Mouse (Mus musculus) kidney, adult 11 months (tissue): ENCODE results near the gene Rhbdf2.
"Not testable (repeated sequence)": the region's sequence is repeated elsewhere in the genome, so short reads cannot be mapped to it uniquely, and the experiment has no call there.

Experiments
- DNase-seq: peaks from one replicate; pipeline ENCODE4 v3.0.0; 2022

The Rhbdf2 gene

DNA sequence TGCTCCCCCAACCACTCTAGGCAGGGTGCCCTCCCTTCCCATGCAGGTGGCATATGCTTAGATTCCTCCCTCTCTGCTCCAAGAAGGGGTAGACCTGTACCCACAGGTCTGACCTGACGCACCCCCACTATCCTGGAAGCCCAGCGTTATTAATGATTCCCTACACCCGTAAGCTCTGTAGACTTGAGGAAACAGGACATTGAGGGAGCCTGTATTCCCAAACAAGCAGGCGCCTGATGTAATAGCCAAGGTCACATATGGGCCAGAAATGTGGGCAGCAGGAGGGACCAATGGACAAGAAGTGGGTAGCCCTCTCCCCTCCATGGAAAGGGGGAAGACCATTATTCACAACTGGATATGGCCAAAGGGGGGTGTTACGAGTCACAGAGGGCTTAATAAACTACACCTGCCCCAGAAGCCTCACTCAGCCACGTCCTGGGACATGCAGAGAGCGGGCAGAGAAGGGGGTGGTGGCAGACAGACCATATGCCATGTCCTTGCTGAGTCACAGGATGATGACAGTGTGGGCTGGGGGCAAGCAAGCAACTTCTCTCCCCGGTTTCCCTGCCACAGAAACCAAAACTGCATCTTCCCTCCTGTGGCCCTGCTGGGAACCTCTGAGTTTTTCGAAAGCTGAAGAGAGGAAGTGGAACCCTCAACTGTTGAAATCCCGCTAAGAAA is 10.2 kb downstream of the Rhbdf2 start:
- DNase-seq, result no peak

GRCm38 (mm10) chr11:116615735-116616437 is 10.9 kb downstream of the Rhbdf2 start:
- DNase-seq, result peak; percentile 53

- no peak for DNase-seq
These were observed 13.6 kb downstream of the Rhbdf2 start for GRCm38 (mm10) chr11:116613234-116613633.

GRCm38 (mm10) chr11:116612554-116612953 is 14.3 kb downstream of the Rhbdf2 start:
- no peak for DNase-seq

DNA sequence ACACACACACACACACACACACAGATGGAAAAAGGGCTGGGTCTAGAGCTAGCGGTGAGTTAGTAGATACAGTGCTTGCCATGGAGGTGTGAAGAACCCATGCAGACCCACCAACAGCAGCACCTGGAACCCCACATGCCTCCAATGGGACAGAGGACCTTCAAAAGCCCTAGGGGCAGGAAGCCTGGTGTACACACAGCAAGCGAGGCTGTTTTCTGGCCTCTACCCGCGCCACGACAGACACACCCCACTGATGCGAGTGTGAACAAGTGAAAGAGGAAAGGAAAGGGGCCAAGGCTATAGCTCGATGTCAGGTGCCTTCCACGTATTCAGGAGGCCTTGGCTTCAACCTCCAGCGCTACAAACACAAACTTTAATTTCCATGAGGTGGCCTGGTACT is 14.9 kb downstream of the Rhbdf2 start:
- DNase-seq, result no peak

DNA sequence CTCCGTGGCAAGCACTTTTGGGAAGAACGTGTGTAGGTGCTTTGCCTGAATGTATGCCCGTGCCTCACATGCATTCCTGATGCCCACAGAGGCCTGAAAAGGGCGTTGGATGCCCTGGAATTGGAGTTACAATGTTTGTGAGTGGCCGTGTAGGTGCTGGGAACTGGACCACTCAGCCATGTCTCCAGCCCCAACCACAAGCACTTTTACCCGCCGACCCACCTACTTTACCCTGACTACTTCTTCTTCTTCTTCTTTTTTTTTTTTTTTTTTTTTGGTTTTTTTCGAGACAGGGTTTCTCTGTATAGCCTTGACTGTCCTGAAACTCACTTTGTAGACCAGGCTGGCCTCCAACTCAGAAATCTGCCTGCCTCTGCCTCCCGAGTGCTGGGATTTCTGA is 15.7 kb downstream of the Rhbdf2 start:
- DNase-seq, result not testable (repeated sequence)

- DNase-seq, result no peak
These were observed 16.7 kb downstream of the Rhbdf2 start for GRCm38 (mm10) chr11:116609965-116610630.

- no peak for DNase-seq
These were observed 19.1 kb downstream of the Rhbdf2 start for GRCm38 (mm10) chr11:116607717-116608116.

- no peak for DNase-seq
These were observed 22.7 kb downstream of the Rhbdf2 start for GRCm38 (mm10) chr11:116604097-116604496.

- no peak for DNase-seq
These were observed 23.5 kb downstream of the Rhbdf2 start for GRCm38 (mm10) chr11:116603339-116603738.

DNA sequence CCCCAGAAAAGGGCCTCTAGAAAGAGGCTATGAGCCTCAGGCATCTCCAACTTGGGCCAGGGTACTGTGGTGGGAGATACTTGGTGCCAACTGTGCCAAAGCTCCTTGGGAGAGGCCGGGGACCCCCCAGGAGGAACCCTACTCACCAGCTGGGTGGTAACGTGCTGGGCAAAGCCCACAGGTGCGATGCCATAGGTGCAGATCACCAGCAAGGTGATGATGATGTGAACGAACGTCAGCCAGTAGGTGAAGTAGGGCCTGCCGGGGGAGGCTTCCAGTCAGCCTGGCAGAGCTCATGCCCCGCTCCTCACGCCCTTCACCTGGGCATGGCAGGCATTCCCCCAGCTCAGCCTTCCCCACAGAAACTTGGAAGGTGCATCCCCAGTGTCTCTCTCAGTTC is 24.8 kb downstream of the Rhbdf2 start:
- DNase-seq, result no peak

DNA sequence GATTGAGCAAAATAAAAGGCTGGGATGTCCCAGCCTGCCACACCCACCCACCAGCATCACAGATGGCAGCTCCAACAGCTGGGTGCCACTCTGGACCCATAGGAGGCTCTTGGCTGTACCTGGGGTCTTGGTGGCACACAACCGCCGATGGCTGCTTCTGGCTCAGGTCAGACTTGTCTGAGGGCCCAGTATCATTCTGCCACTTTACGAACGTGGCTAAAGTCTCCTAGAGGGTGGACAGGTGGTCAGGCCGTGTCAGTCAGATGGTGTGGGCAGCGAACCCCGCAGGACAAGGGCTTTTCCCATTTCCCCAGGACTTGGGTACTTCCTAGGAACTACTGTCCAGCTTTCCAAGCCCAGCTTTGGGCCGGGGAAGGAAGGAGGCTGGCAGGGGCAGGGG is 25.7 kb downstream of the Rhbdf2 start:
- no peak for DNase-seq

- no peak for DNase-seq
These were observed 27.6 kb downstream of the Rhbdf2 start for GRCm38 (mm10) chr11:116599230-116599629.

DNA sequence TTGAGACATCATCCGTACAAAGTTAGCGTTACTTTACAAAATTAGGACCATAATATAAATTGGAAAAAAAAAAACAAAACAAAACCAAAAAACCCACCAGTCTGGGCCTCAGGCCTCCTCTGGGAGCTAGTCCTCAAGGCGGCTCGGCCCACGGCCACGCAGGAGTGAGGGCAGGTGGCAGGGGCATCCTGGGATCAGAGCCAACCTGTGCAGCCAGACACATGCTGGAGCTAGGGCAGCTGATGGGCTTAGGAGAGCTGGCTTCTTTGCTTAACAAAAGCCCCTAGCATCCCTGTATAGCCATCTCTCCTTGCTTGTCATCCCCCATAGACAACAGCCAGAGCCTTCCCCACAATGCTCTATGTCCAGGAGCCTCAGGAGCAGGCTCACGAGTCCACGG is 28.6 kb downstream of the Rhbdf2 start:
- DNase-seq, result no peak

DNA sequence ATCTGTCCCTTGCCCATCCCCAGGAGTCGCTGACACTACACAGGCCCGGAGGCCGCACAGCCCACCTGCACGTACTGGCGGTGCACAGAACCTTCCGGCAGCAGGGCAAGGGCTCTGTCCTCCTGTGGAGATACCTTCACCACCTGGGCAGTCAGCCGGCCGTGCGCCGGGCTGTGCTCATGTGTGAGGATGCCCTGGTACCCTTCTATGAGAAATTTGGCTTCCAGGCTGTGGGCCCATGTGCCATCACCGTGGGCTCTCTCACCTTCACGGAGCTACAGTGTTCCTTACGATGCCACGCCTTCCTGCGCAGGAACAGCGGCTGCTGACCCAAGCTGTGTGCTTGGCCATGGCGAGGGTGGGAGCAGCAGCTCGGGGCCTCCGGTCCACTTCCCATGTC is 30.1 kb downstream of the Rhbdf2 start:
- no peak for DNase-seq

DNA sequence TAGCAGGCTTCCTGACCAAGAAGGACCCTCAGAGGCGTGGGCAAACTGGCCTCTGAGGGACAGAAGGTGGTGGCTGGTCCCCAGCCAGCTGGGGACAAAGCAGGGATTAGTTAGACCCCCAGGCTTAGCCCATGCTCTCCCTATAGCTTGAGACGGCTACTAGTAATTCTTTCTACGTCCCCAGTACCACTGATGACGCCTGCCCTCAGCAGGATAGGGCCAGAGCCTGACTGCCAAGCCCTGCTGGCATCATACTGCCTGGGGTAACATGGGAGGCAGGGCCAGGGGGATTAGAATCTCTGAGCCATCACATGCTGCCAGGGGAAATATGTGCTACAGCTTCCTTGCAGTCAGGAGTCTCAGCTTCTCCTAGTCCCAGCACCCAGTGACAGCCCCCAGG is 33.5 kb downstream of the Rhbdf2 start:
- DNase-seq, result no peak

GRCm38 (mm10) chr11:116592428-116592827 is 34.4 kb downstream of the Rhbdf2 start:
- DNase-seq, result peak; percentile 92

GRCm38 (mm10) chr11:116591621-116592020 is 35.2 kb downstream of the Rhbdf2 start:
- DNase-seq, result no peak

DNA sequence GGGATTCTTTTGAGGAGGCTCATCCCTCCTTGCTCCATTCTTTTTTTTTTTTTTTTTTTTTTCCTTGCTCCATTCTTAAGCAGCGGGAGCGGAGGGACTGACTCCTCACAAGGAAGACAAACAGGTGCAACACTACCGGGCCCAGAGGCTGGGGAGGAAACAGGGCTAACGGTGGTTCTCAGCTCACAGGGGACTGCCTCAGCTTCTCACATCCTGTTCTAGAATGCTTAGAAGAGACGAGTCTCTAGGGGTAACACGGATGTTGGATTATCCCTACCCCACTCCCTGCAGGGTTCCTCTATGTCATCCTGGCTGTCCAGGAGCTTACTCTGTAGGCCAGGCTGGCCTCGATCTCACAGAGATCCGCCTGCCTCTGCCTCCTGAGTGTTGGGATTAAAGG is 37.2 kb downstream of the Rhbdf2 start:
- no peak for DNase-seq

- DNase-seq, result no peak
These were observed 37.7 kb downstream of the Rhbdf2 start for GRCm38 (mm10) chr11:116589020-116589531.

GRCm38 (mm10) chr11:116586801-116587631 is 39.8 kb downstream of the Rhbdf2 start:
- DNase-seq, result peak; percentile 54

DNA sequence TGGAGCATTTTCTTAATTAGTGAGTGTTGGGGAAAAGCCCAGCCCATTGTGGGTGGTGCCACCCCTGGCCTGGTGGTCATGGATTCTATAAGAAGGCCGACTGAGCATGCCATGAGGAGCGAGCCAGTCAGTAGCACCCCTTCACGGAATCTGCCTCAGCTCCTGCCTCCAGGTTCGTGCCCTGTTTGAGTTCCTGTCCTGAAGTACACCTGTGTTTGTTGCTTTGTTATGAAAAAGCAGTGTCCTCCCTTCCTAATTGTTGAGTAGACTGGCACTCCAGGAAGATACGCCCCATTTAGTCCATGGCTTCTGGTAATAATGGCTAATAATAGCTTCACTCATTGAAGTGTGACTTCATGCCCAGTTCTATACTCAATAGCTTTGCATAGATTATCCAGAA is 40.5 kb downstream of the Rhbdf2 start, which contains the start of gene Aanat:
Aanat (plus strand) TSS at position 123 of the 400 bp plus-strand sequence.
- no peak for DNase-seq

GRCm38 (mm10) chr11:116585682-116586081 is 41.1 kb downstream of the Rhbdf2 start:
- DNase-seq, result no peak
